Mouse (Mus musculus) liver, embryonic 14.5 days (tissue): ENCODE results near the gene Fam43b.

Experiments
- CTCF ChIP-seq: IDR thresholded peaks from 2 replicates; pipeline ENCODE4 v1.5.1; 2016; ENCODE audit warnings: antibody characterized with exemption, low read depth, control low read depth
- EP300 ChIP-seq: IDR thresholded peaks from 2 replicates; pipeline ENCODE4 v1.6.1; 2016; ENCODE audit warnings: antibody characterized with exemption, low read depth

DNA sequence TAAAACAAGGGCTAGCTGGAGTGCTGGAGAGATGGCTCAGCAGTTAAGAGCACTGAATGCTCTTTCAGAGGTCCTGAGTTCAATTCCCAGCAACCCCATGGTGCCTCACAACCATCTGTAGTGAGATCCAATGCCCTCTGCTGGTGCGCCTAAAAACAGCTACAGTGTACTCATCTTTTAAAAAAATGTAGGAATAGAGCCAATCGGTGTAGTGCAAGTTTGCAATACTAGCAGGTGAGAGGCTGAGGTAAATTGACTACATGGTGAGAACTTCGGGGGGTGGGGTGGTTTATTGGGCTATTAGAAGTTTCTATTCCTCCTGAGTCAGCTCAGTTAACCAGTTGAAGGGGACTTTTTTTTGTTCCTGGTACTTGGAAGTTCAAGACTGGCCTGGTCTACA, 21.2 kb downstream of the Fam43b start:
- TF ChIP-seq CTCF = no peak
- TF ChIP-seq EP300 = no peak
